Mouse (Mus musculus): Measurements from ENCODE around the gene Fmo2.
A peak's percentile ranks its signal among the peaks of the same experiment; 100 is the strongest.

Fmo2 gene

GRCm38 (mm10) chr1:162891980-162892451 lies 6.5 kb downstream of the Fmo2 start:
- no peak for DNase-seq (ENCODE audit: low read depth, low spot score)

GRCm38 (mm10) chr1:162888646-162889045 lies 9.9 kb downstream of the Fmo2 start:
- DNase-seq (ENCODE audit: low read depth, low spot score): no peak

GRCm38 (mm10) chr1:162887644-162888043 lies 10.9 kb downstream of the Fmo2 start:
- no peak for DNase-seq (ENCODE audit: low read depth, low spot score)

DNA sequence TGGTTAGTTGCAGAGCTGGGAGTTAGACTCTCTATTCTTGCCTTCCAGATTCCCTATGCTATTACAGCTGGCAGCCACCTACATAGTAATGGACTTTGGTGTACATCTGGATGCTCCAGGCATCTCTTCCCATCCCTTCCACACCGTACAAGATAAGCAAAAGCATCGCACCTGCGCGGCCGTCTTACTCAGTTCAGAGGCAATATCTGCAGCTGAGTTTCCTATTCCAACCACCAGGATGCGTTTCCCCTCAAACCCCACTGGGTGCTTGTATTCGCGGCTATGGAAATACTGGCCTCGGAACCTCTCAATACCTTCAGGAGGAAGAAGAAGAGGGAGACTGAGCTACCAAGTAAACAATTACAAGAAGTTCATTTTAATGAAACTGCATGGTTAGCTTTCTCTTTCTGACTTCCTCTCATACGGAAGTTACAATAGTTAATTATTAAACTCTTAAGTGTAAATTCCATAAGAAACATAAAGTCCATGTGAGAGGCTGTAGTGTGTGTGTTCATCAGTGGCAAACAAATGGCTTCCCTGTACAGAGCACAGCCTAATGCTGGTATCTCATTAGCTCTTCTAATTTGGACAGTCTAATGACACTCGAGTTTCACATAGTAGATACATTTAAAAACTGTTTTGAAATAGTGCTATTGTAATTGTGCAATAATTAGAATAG lies 12.2 kb downstream of the Fmo2 start:
- peak; percentile 7 for DNase-seq (ENCODE audit: low read depth, low spot score)

DNA sequence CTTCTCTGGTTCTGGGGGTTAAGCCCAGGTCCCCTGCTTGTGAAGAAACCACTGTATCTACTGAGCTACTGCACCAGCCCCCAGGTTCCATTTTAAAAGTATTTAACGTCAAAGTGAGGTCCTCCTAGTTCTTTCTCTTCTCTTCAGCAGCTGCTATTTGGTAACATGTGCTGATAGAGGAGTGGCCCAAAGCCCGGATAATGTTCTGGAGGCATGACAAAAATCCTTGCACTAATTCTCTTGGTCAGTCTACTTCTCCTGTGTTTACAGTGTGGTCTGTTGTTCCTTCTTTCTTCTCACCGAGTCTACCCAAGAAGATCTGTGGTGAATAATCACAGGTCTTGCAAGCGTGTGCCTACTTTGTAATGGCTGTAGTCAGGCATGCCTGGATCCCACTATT lies 15.8 kb downstream of the Fmo2 start:
- no peak for DNase-seq (ENCODE audit: low read depth, low spot score)

DNA sequence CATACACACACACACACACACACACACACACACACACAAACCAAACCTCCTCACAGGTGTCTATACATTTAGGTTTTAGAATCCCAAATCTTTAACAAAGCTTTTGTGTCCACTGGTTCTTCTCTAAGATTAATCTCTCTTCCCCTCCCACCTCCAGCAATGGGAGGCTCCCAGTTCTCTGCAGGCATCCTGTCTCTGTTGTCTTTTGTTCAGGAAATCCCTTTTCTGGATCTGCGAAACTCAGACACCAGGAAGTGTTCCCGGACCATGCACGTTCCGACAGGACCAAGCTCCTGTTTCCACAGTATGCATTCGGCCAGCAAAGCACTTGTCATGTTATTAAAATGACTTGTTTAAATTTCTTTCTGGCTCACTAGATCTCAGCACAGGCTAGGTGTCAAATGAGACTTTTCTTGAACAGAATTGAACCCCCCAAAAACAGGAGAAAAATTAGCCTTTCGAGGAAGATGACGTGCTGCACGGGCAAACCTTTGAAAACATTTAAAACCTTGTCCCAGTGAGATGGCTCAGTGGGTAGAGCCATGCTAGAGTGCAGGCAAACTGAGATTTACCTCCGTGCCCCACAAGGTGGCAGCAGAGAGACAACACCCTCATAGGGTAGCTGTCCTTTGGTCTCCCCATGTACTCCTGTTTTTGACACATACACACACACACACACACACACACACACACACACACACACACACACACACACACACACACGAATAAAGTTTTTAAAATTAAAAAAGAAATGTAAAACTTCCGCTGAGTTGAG lies 18.7 kb downstream of the Fmo2 start:
- peak; percentile 66 for DNase-seq (ENCODE audit: low read depth, low spot score)

GRCm38 (mm10) chr1:162875091-162875490 lies 23.4 kb downstream of the Fmo2 start:
- DNase-seq (ENCODE audit: low read depth, low spot score): no peak

DNA sequence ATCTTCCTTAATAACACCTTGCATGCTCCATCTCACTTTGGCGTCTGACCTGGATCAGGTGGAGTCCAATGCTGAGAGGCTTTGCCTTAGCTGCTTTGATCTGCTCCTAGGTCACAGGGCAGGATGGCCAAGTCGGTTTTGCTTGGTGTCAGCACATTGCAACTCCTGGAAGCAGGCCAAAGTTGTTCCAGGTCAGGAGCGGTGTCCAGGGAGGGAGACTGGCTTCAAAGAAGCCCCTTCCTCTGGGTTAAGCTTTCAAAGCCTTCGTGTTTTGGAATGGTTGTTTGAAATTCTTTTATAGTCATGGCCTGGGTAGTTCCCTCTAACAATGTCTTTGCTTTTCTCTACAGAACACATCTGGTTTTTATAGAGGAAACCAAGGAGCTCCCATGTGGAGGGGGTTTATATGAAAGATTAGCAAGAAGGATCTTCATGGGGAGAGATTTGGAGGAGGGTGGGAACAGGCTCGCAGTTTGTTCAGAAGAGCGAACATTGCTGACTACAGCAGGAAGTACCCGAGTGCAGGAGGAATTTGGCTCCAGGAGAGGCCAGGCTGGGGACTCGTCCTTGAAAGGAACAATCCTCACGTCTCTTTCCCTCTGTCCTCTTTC lies 26.7 kb downstream of the Fmo2 start:
- no peak for DNase-seq (ENCODE audit: low read depth, low spot score)

- DNase-seq (ENCODE audit: low read depth, low spot score): no peak
Measured at GRCm38 (mm10) chr1:162870978-162871377, 27.5 kb downstream of the Fmo2 start.

GRCm38 (mm10) chr1:162867396-162867795 lies 31.1 kb downstream of the Fmo2 start:
- DNase-seq (ENCODE audit: low read depth, low spot score): no peak

DNA sequence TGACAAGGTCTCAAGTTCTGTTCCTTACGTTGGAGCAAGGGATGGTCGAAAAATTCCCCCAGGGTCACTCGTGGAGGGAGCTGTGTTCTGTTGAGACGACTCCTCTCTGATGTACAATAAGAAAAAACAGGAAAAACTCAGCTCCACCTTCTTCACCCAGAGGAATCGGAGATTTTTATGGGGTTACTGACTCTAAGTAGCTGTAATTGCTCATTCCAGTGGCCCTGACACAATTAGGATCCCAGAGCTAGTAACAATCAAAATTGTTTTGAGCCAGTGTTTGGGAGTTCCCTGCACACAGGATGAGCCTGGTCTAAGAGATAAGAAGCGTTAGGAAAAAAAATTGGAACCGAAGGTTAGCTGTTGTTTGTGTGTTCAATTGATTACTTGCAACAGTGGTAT lies 32.2 kb downstream of the Fmo2 start, which contains the start of gene Fmo1:
TSS of gene Fmo1 (minus strand) at position 331 of the 402 bp plus-strand sequence.
- DNase-seq (ENCODE audit: low read depth, low spot score): no peak

DNA sequence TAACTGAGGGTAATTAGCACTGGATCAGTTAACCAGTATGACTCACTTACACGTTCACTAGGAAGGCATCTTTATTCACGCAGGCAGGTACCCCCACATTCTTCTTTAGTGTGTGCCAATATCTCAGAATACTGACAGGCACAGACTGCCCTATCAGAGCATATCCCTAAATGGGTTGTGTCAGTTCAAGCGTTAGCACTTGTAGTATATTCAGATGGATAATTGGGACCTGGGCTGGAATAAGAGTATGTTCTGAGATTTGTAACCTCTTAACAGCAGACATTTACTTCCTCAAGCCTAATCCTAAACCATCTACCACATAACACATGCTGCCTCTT lies 33.1 kb downstream of the Fmo2 start:
- DNase-seq (ENCODE audit: low read depth, low spot score): no peak

GRCm38 (mm10) chr1:162864816-162865492 lies 33.6 kb downstream of the Fmo2 start:
- DNase-seq (ENCODE audit: low read depth, low spot score): no peak

GRCm38 (mm10) chr1:162864279-162864678 lies 34.2 kb downstream of the Fmo2 start:
- no peak for DNase-seq (ENCODE audit: low read depth, low spot score)

GRCm38 (mm10) chr1:162863579-162863978 lies 34.9 kb downstream of the Fmo2 start:
- no peak for DNase-seq (ENCODE audit: low read depth, low spot score)

DNA sequence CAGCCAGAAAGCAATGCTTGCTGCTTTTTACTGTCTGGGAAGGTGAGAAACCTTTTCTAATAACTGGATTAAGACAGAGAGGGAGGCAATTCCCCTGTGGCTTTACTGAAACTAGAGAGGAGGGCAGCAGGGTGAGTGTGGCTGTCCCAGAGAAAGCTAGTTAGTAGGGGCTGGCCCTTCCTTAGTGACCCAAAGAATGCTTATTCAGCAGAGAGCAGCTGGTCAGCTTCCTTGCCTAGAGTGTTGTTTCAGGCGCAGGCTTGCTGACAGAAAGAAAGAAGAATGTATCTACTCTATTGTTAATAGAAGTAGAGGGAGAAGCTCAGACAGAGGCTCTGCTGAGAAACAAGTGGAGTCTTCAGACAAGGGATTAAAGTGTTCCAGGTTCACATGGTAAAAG lies 36.2 kb downstream of the Fmo2 start:
- no peak for DNase-seq (ENCODE audit: low read depth, low spot score)

GRCm38 (mm10) chr1:162859996-162860605 lies 38.4 kb downstream of the Fmo2 start:
- no peak for DNase-seq (ENCODE audit: low read depth, low spot score)

DNA sequence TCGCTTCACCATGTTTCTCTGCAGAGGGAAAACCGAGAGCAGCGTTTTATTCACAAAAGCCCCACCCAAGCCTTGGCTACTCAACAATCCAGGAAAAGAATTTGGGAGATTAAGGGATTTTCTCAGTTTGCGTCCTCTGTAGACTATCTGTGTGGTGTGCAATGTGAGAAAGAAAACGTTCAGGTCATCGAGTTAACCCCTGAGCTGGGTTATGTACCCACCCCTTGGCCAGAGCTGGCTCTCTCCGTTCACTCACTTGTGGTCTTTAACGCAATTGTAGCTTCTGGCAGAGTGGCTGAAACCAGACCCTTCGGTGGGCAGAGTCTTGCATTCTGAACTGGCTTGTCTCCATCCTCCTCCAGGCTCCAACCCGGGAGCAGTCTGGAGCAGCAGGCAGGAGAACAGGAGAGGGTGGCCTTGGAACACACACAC lies 39.0 kb downstream of the Fmo2 start:
- no peak for DNase-seq (ENCODE audit: low read depth, low spot score)

DNA sequence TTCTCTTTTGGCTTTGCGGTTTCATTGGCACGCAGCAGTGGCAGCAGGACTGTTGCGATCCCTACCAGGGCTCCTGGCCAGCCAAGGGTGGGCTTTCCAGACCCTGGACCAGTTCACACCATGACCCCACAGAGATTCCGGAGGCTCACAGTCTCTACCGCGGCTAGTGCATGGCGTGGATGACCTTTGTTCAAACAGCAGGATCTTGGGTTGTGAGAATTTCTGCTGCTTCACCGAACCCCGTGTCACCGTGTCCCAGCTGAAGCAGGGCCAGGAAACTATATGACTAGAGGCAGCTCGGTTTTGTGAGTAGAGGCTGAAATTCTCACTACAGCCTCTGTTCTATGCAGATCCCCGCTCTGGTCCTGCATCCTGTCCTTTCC lies 39.8 kb downstream of the Fmo2 start:
- DNase-seq (ENCODE audit: low read depth, low spot score): no peak

DNA sequence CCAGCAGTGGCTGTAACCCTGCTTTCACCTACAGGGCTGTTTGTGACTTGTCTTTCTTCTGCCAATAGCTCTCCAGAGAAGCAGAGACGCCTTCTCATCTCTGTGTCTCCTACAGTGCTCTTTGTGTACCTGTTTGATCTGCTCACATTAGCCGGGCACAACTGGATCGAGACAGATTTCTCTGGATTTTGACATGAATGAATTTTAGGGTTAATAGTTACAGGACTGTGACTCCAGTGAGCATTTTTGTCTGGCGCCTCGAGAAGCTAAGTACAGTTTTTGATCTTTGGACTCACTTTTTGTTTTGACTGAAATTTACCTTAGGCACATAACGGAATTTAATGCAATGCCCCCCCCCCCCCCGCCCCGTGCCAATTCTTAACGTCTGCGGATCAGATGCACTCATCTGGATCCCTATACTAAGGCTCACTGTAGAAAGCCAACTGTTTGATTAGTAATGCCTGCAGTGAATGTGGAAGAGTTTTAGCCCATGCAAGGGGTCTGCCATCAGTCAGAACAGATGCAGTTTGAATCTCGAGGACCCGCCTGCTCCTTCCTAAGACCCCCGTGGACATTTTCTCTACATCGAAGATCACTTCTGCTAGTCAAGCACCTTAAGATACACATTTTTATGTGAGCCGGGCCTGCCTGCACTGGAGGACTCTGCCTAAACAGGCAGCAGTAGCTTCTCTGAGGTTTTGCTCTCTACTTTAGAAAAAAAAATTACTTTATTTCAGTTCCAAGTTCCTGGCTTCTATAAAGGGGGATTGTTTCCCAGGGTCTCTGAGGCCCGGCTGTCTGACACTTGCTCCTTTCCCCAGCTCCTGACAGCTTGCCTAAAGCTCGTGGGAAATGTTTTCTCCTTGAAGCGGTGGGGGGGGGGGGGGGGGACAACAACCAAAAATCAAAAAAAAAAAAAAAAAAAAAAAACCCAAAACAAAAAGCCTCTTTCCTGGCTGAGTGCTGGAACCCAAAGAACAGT lies 40.5 kb downstream of the Fmo2 start:
- DNase-seq (ENCODE audit: low read depth, low spot score): no peak
